8 mouse cellular contexts compared by ENCODE assay signal in the genomic region with DNA sequence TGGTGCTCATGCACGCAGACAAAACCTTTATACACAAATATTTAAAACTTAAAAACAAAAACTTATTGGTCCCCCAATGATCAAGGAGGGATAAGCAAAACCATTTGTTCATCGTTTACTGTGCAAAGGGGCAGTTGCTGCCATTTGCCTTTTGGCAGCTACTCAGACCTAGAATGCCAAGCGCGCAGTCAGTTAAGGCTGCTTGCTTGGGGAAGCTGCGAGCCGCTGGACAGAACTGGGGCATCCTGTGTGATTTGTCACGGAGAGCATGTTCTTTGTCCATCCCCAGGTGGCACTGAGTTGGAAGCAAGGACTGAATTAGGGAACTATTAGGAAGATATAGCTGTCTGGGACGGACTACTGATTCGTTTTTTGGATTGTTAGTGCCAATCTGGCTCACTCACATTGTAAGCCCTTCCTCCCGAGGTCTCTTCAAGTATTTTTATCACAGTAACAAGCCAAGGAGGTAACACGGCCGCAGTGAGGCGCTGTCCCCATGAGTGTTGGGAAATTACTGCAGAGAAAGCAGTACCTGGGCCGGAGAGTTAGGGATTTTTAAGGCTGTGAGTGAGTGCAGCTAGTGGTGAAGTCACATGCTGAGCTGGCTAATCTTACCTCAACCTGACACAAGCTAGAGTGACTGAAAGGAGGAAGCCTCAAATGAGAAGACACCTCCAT. TPM values are rescaled to one million over a fixed set of nuclear protein-coding genes. Genes with fewer than 3 reads are reported as not detected.
DNase-seq lines count a peak whose midpoint lies in the region; ATAC-seq and TF ChIP-seq lines count a peak whose summit lies in the region.

No protein-coding gene starts in this region.

- no peak for ATAC-seq in embryonic facial prominence, embryonic 15.5 days (ENCODE audit: insufficient number of reproducible peaks, low FRiP score, low TSS enrichment, low read depth)
- no peak for ATAC-seq in kidney, postnatal 0 days (replicated peaks; ENCODE audit: low FRiP score, low read depth)
- no peak for ATAC-seq in midbrain, embryonic 12.5 days (ENCODE audit: low FRiP score, low read depth)

- H3K36me3 ChIP-seq in embryonic facial prominence, embryonic 15.5 days: 0 out of 2 replicates have a peak, but pooled peaks cover 16% of the 10 kb centered on the region
- no peaks in the 10 kb centered on the region for H3K36me3 ChIP-seq in kidney, postnatal 0 days (ENCODE audit: insufficient read depth, low read length)
- 0 out of 2 replicates have a peak, but pooled peaks cover 10% of the 10 kb centered on the region for H3K36me3 ChIP-seq in midbrain, embryonic 12.5 days

- H3K4me3 ChIP-seq in embryonic facial prominence, embryonic 15.5 days (replicated peaks): peak overlapping the region; percentile 76
- peak overlapping the region; percentile 60; the same call in 1 of the 2 replicates for H3K4me3 ChIP-seq in kidney, postnatal 0 days (replicated peaks; ENCODE audit: low read depth, low read length)
- peak overlapping the region; percentile 59 for H3K4me3 ChIP-seq in midbrain, embryonic 12.5 days

- peak; percentile 27 for DNase-seq in kidney, adult 9 months
- DNase-seq in kidney, adult 11 months: no peak
- peak; percentile 44 for DNase-seq in Muller cell, postnatal 12 days (ENCODE audit: inconsistent ontology term)
- no peak for DNase-seq in kidney, postnatal 0 days (ENCODE audit: low spot score)
- no peak for DNase-seq in layer of hippocampus, adult 9-10 months (ENCODE audit: low spot score)
- DNase-seq in layer of hippocampus, adult 9-11 months: no peak

- no peaks in the 10 kb centered on the region for H3K27me3 ChIP-seq in embryonic facial prominence, embryonic 15.5 days
- H3K27me3 ChIP-seq in kidney, postnatal 0 days (ENCODE audit: insufficient read depth, low read length): no peaks in the 10 kb centered on the region
- H3K27me3 ChIP-seq in midbrain, embryonic 12.5 days: no peaks in the 10 kb centered on the region

- H3K27ac ChIP-seq in embryonic facial prominence, embryonic 15.5 days (replicated peaks): peak overlapping the region; percentile 79; the same call in 1 of the 2 replicates
- H3K27ac ChIP-seq in kidney, postnatal 0 days: no peak overlapping the region
- H3K27ac ChIP-seq in midbrain, embryonic 12.5 days (replicated peaks): no peak overlapping the region

- WGBS in embryonic facial prominence, embryonic 15.5 days: 28% methylated on average over 14 of the region's 14 CpGs
- 35% methylated on average over 14 of the region's 14 CpGs for WGBS in kidney, postnatal 0 days
- 36% methylated on average over 14 of the region's 14 CpGs for whole genome bisulfite sequencing in midbrain, embryonic 12.5 days

- peak; percentile 50 for TF ChIP-seq CTCF in kidney, postnatal 0 days (IDR thresholded peaks at IDR 0.05; ENCODE audit: low read depth)

- peak overlapping the region; percentile 74 for H3K4me2 ChIP-seq in embryonic facial prominence, embryonic 15.5 days (replicated peaks)
- H3K4me2 ChIP-seq in kidney, postnatal 0 days (ENCODE audit: low read length): peak overlapping the region; percentile 88
- H3K4me2 ChIP-seq in midbrain, embryonic 12.5 days (replicated peaks): peak overlapping the region; percentile 65

- H3K4me1 ChIP-seq in embryonic facial prominence, embryonic 15.5 days: peaks cover 10% of the 10 kb centered on the region
- H3K4me1 ChIP-seq in kidney, postnatal 0 days (replicated peaks; ENCODE audit: insufficient read depth, low read length): no peaks in the 10 kb centered on the region
- H3K4me1 ChIP-seq in midbrain, embryonic 12.5 days: peaks cover 10% of the 10 kb centered on the region

- no peaks in the 10 kb centered on the region for H3K9me3 ChIP-seq in embryonic facial prominence, embryonic 15.5 days (replicated peaks)
- no peaks in the 10 kb centered on the region for H3K9me3 ChIP-seq in kidney, postnatal 0 days (replicated peaks; ENCODE audit: low read length)
- no peaks in the 10 kb centered on the region for H3K9me3 ChIP-seq in midbrain, embryonic 12.5 days

- peak overlapping the region; percentile 59; the same call in 1 of the 2 replicates for H3K9ac ChIP-seq in embryonic facial prominence, embryonic 15.5 days
- H3K9ac ChIP-seq in kidney, postnatal 0 days (ENCODE audit: low read depth, low read length): 0 out of 2 replicates have a peak overlapping the region, but pooled peaks have one; percentile 75
- H3K9ac ChIP-seq in midbrain, embryonic 12.5 days (replicated peaks): 0 out of 2 replicates have a peak overlapping the region, but pooled peaks have one; percentile 79

RNA-seq across cellular contexts. Expression of a gene that starts 0.9 kb away (rescaled TPM):
- polyA plus RNA-seq in embryonic facial prominence, embryonic 15.5 days (2015; fragmentation: Nextera tagmentation; extraction: Ambion mirVana): 41.3 and 41.4 TPM in 2 replicates
- polyA plus RNA-seq in kidney, postnatal 0 days (2015; fragmentation: Nextera tagmentation; extraction: Ambion mirVana): 51.9 and 52.0 TPM in 2 replicates
- 76.7 and 80.2 TPM in 2 replicates for polyA plus RNA-seq in midbrain, embryonic 12.5 days (2016; fragmentation: Nextera tagmentation; extraction: Ambion mirVana)

Comparison
In these comparisons a context has a peak if more than half of its experiments do, and no peak if none do; other contexts are left out.
1. DNase-seq: peak in kidney, adult 9 months (single experiment) and Muller cell, postnatal 12 days (single experiment); none in kidney, adult 11 months (single experiment), kidney, postnatal 0 days (single experiment), layer of hippocampus, adult 9-10 months (single experiment) and layer of hippocampus, adult 9-11 months (single experiment).
2. Peak in every context shown above with its lines, with median percentiles within 50 percentile points of each other: H3K4me2 ChIP-seq, H3K4me3 ChIP-seq and H3K9ac ChIP-seq.